Mouse (Mus musculus) lung, adult 2 months (tissue): Measurements from ENCODE around the gene Aanat.

Source experiments
- CTCF ChIP-seq: fragments of 200-500 bp; IDR thresholded peaks from 2 replicates; pipeline ENCODE4 v1.5.1; 2011; ENCODE audit warnings: mild to moderate bottlenecking, low read length, control low read depth; ENCODE audit not compliant: insufficient read depth
- POLR2A ChIP-seq: fragments of 200-500 bp; IDR thresholded peaks from 2 replicates; pipeline ENCODE4 v1.6.1; 2011; ENCODE audit warnings: low read depth, mild to moderate bottlenecking, control low read depth, low read length, borderline replicate concordance; ENCODE audit errors: extremely low read depth

DNA sequence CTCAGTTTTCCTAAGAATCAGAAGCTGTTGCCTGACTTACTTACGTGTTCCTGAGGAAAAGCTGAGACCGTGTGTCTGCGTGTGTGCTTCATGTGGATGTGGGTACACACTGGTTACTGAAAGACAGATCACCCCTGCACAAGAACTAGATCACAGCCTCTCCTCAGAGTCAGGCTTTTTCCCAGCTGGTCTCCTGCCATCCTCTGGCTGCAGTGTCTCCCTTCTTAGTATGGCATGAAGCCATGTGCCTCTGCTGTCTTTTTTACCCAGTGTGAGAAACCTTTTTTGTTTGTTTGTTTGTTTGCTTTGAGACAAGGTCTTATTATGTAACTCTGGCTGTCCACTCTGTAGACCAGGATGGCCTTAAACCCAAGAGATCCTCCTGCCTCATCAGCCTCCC, 7.0 kb upstream of the Aanat start:
- TF ChIP-seq CTCF (no peak), POLR2A (no peak)
